Mouse (Mus musculus) megakaryocyte-erythroid progenitor cell, adult 5-6 weeks (primary cell): ENCODE results near the gene Pde9a. TPM values are rescaled to one million over a fixed set of nuclear protein-coding genes. Genes with fewer than 3 reads are reported as not detected.
"Not testable (repeated sequence)": the region's sequence is repeated elsewhere in the genome, so short reads cannot be mapped to it uniquely, and the experiment has no call there.

Source experiments
- ATAC-seq: replicated peaks from 2 replicates; pipeline ENCODE4 v1.8.0; 2016; ENCODE audit warnings: mild to moderate bottlenecking, inconsistent platforms; ENCODE audit not compliant: severe bottlenecking, poor library complexity, low FRiP score, low TSS enrichment
- total RNA-seq, 2 experiments: library from RNA; stranded (forward) in 1 of 2; stranded (reverse) in 1 of 2; fragments of 200-1000, 215-1000 nt in 1 of 2; fragments of >200 nt in 1 of 2; fragmentation: Nextera tagmentation in 1 of 2; gene quantifications; 2 replicates each; pipeline ENCODE4 v1.2.3; 2014 to 2017

Gene Pde9a
- total RNA-seq (2014; fragmentation: Nextera tagmentation) (1.4 and 3.2 TPM in 2 replicates), total RNA-seq (2017) (not detected in 2 replicates)

- no peak for ATAC-seq
Observed at GRCm38 (mm10) chr17:31385671-31386665, at the start of gene Pde9a. Gene Pde9a (plus strand): TSS chr17:31386210.

GRCm38 (mm10) chr17:31339769-31340168 is 46.2 kb upstream of the Pde9a start:
- no peak for ATAC-seq

- ATAC-seq = no peak
Observed at GRCm38 (mm10) chr17:31342191-31342590, 43.8 kb upstream of the Pde9a start.

- peak; percentile 79 for ATAC-seq
Observed at GRCm38 (mm10) chr17:31344172-31344801, 41.7 kb upstream of the Pde9a start.

GRCm38 (mm10) chr17:31344816-31345215 is 41.2 kb upstream of the Pde9a start:
- no peak for ATAC-seq

- no peak for ATAC-seq
Observed at GRCm38 (mm10) chr17:31348129-31348528, 37.9 kb upstream of the Pde9a start.

- no peak for ATAC-seq
Observed at GRCm38 (mm10) chr17:31349388-31349787, 36.6 kb upstream of the Pde9a start.

GRCm38 (mm10) chr17:31351984-31352383 is 34.0 kb upstream of the Pde9a start:
- ATAC-seq = 0 out of 2 replicates have a peak, but pooled peaks have one; percentile 18

- ATAC-seq = no peak
Observed at GRCm38 (mm10) chr17:31353255-31353654, 32.8 kb upstream of the Pde9a start.

GRCm38 (mm10) chr17:31354684-31355083 is 31.3 kb upstream of the Pde9a start:
- not testable (repeated sequence) for ATAC-seq

- ATAC-seq = no peak
Observed at GRCm38 (mm10) chr17:31355792-31356502, 30.1 kb upstream of the Pde9a start.

- no peak for ATAC-seq
Observed at GRCm38 (mm10) chr17:31360582-31360981, 25.4 kb upstream of the Pde9a start.

GRCm38 (mm10) chr17:31365586-31366166 is 20.3 kb upstream of the Pde9a start:
- ATAC-seq = no peak

GRCm38 (mm10) chr17:31370221-31370620 is 15.8 kb upstream of the Pde9a start:
- ATAC-seq = no peak

- no peak for ATAC-seq
Observed at GRCm38 (mm10) chr17:31370931-31371330, 15.1 kb upstream of the Pde9a start.

GRCm38 (mm10) chr17:31377961-31378360 is 8.0 kb upstream of the Pde9a start:
- peak; percentile 68; the same call in 1 of the 2 replicates for ATAC-seq

GRCm38 (mm10) chr17:31378361-31378761 is 7.6 kb upstream of the Pde9a start:
- ATAC-seq = no peak

GRCm38 (mm10) chr17:31379086-31379485 is 6.9 kb upstream of the Pde9a start:
- no peak for ATAC-seq

GRCm38 (mm10) chr17:31379863-31380262 is 6.1 kb upstream of the Pde9a start:
- no peak for ATAC-seq
